Mouse (Mus musculus) fibroblast of lung, adult 2 months (primary cell): ENCODE data around the gene Mrm2.

Experiments
- DNase-seq: peaks from one replicate; pipeline ENCODE4 v3.0.0-alpha.2; 2011; ENCODE audit warnings: low read depth

Gene Mrm2

GRCm38 (mm10) chr5:140342880-140343279 is 11.2 kb upstream of the Mrm2 start:
- no peak for DNase-seq

- no peak for DNase-seq
Measured at GRCm38 (mm10) chr5:140339836-140340235, 8.1 kb upstream of the Mrm2 start.

GRCm38 (mm10) chr5:140338779-140339178 is 7.1 kb upstream of the Mrm2 start:
- DNase-seq: no peak

- no peak for DNase-seq
Measured at GRCm38 (mm10) chr5:140336680-140337079, 5.0 kb upstream of the Mrm2 start.

- no peak for DNase-seq
Measured at GRCm38 (mm10) chr5:140333631-140334030, 1.9 kb upstream of the Mrm2 start.

GRCm38 (mm10) chr5:140332519-140332918 is 821 bp upstream of the Mrm2 start:
- DNase-seq: no peak

GRCm38 (mm10) chr5:140324058-140324457 is 7.6 kb downstream of the Mrm2 start:
- DNase-seq: no peak

- DNase-seq: peak; percentile 24
Measured at GRCm38 (mm10) chr5:140321756-140322575, 9.7 kb downstream of the Mrm2 start.

- DNase-seq: peak; percentile 85
Measured at GRCm38 (mm10) chr5:140321042-140321755, 10.5 kb downstream of the Mrm2 start, which contains the start of the genes Mad1l1 and Nudt1. Gene Mad1l1 (minus strand): TSS chr5:140321552. Gene Nudt1 (plus strand): TSS chr5:140321656.

GRCm38 (mm10) chr5:140316716-140317115 is 15.0 kb downstream of the Mrm2 start:
- no peak for DNase-seq

- no peak for DNase-seq
Measured at GRCm38 (mm10) chr5:140307602-140308001, 24.1 kb downstream of the Mrm2 start.

- no peak for DNase-seq
Measured at GRCm38 (mm10) chr5:140306016-140306415, 25.7 kb downstream of the Mrm2 start.

GRCm38 (mm10) chr5:140298291-140298690 is 33.4 kb downstream of the Mrm2 start:
- DNase-seq: no peak

GRCm38 (mm10) chr5:140292152-140292551 is 39.5 kb downstream of the Mrm2 start:
- DNase-seq: peak; percentile 34

GRCm38 (mm10) chr5:140289161-140289560 is 42.5 kb downstream of the Mrm2 start:
- no peak for DNase-seq

GRCm38 (mm10) chr5:140288287-140288686 is 43.4 kb downstream of the Mrm2 start:
- no peak for DNase-seq

- no peak for DNase-seq
Measured at GRCm38 (mm10) chr5:140284761-140285160, 46.9 kb downstream of the Mrm2 start.

- DNase-seq: no peak
Measured at GRCm38 (mm10) chr5:140284011-140284410, 47.7 kb downstream of the Mrm2 start.

GRCm38 (mm10) chr5:140282900-140283299 is 48.8 kb downstream of the Mrm2 start:
- no peak for DNase-seq

GRCm38 (mm10) chr5:140282376-140282775 is 49.3 kb downstream of the Mrm2 start:
- DNase-seq: no peak

GRCm38 (mm10) chr5:140280205-140280604 is 51.5 kb downstream of the Mrm2 start:
- no peak for DNase-seq
